Mouse (Mus musculus): ENCODE measurements around the gene Abi1.
"Not testable (repeated sequence)": the region's sequence is repeated elsewhere in the genome, so short reads cannot be mapped to it uniquely, and the experiment has no call there.

The Abi1 gene

DNA sequence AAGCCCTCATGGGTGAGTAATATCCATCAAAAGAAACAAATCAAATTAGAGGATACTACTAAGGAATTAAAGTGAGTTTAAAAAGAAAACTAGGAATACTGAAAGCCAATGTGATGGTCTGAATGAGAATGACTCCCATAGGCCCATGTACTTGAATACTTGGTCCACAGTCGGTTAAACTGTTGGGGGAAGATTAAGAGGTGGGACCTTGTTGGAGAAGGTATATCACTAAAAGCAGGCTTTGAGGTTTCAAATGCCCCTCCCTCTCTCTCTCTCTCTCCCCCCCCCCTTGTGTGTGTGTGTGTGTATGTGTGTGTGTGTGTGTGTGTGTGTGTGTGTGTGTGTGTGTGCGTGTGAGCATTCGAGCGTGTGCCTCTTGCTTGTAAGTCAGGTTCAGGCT lies 9.4 kb downstream of the Abi1 start:
- no peak for DNase-seq (ENCODE audit: low read depth, low spot score)

DNA sequence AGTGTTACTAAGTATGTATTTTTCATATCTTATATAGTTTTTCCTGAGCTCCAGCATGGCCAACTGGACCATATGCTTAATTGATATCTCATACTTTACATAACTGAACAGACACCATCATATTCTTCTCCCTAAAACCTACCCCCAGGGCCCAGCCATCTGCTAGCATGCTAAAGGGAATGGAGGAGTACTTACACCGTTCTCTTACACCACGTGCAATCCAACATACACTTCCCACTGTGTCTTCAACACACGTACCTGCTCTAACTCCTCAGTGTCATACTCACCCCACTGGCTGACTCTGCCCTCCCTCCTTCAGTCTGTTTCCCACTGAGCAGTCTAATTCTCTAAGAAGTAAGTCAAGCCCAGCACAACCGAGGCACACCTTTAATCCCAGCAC lies 11.2 kb downstream of the Abi1 start:
- DNase-seq (ENCODE audit: low read depth, low spot score), result no peak

DNA sequence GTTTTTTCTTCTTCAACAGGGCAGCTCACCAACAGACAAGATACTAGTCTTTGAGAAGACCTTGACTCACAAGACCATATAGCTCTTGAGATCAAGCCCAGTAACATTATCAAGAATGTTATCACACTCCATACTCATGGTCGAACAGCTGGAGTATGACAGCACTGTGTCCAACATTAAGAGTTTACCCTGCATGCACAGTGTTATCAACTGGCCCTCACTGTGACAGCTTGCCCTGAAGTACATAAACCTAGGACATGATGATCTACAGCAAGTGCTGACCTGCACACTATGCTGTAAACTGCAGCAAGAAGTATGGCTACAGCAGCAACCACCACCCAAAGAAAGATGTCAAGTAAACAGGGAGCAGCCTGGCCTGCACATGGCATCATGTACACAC lies 13.7 kb downstream of the Abi1 start:
- DNase-seq (ENCODE audit: low read depth, low spot score), result no peak

DNA sequence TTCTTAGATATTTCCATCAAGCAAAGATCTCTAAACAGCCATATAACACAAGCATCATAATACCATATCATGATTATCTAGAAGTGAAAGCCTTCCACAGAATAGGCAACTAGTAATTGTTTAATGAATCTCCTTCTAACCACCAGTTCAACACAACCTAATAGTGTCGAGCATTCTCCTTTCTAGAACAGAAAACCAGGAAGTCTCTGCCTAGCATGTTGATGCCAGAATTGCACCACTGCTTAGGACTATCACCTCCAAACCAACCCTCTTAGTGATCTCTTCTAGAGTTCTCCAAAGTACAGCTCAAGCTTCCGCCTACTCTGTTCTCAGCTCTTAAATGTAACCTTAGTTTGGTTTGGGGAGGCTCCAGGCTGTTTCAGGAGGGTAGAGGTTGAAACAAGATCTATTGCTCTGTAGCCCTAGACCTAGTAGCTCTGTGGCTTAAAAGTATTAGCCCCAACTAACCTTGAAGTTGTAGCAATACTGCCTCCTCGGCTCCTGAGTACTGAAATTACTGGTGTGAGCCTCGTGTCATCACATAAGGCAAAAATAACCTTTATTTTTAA lies 16.2 kb downstream of the Abi1 start:
- no peak for DNase-seq (ENCODE audit: low read depth, low spot score)

DNA sequence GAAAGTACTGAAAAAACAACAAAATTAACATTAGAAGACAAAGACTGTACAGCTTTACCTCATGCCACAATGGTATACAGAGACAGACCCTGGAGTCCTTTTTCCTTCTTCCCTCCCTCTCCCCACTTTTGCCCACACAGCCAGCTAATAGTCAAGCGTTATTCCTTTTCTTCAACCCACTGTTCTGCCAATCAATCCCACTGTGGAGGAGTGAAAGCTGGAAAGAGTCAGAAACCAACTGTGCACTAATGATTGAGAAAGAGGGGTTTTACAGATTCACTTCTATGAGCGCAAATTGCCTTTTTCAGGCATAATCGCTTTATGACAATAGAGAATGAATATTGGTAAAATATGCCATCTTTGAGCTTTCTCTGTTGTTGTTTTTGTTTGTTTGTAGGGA lies 17.0 kb downstream of the Abi1 start:
- DNase-seq (ENCODE audit: low read depth, low spot score), result no peak

DNA sequence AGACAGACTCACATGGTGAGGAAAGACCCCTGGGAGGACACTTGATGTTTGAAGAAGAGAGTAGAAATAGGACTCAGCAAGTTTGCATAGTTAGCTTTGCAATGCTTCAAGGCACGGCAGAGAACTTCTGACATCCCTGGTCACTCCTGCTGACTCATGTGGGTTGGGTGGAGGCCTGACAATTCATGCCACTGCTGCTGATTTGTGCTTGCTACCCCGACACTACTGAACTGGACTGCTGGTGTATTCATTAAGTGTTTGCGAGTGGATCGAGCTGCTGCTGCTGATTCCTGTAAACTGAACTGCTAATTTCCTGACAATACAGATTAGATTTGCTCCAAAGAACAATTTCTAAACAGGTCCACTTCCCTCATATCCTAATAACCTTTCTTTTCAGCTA lies 18.3 kb downstream of the Abi1 start:
- DNase-seq (ENCODE audit: low read depth, low spot score), result no peak

DNA sequence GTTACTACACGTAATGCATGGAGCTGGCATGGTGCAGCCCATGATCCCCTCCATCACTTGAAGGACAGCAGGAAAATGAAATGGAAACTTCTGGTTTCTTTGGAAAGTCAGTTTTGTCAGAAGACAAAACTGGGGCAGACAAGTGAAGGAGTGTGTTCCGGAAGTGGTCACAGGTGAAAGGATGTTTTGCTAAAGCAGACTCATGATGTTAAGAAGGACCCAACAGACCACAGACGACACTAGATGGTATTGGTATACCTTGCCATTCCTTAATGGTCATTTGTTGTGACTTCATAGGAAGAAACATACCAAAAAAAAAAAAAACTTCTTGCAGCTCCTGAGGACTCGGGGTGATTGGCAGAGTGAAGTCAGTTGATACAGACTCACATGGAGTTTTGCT lies 18.7 kb downstream of the Abi1 start:
- DNase-seq (ENCODE audit: low read depth, low spot score), result no peak

DNA sequence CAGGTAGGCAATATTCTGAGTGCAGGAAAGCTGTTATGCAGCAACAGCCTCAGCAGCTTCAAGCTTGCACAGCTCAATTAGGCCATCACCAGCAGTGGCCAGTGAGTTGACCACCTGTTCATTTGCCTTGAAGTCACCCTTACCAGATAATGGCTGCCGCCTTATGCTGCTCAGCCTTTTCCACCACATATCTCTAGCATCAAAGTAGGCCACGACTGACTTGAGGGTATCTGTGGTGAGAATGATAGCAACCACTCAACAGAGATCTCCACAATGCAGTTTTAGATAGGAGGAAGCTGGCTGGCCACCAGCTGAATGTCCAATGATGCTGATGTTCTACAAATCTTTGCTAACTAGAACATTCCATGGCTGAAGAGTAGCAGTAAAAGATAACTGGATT lies 20.9 kb downstream of the Abi1 start:
- no peak for DNase-seq (ENCODE audit: low read depth, low spot score)

DNA sequence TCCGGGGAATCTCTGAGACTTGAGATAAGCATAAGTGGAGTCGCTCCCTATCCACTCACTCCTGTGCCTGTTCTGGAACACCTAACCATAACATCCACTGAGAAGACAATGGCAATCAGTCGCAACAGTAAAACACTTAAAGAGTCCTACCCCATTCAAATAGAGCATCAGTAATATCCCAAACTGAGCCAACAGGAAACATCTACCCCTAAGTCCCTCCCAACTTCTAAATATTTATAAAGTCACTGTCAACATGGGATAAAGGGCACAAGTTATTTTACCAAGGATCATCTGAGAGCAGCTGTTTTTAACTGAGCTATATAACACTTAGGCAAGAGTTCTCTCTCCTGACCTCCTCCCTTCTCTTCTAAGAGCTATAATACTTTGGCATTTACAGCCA lies 23.9 kb downstream of the Abi1 start:
- no peak for DNase-seq (ENCODE audit: low read depth, low spot score)

DNA sequence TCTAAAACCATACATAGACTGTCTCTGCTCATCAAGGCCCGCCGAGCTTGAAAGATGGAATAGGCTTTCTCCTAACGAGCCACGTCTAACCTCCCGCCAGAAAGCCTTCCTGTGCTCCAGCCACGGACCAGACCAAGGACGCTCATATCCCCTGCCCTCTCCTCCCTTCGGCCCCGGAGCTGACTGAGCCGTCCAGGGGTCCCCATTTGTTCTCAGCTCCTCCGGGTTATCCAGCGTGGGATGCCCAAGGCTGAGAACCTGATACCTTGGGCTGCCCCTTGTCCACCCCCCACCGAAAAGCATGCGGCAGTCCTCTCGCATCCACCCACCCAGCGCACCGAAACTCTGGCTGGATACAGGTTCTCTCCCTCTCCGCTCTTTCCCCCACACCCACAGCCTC lies 24.7 kb downstream of the Abi1 start:
- no peak for DNase-seq (ENCODE audit: low read depth, low spot score)

DNA sequence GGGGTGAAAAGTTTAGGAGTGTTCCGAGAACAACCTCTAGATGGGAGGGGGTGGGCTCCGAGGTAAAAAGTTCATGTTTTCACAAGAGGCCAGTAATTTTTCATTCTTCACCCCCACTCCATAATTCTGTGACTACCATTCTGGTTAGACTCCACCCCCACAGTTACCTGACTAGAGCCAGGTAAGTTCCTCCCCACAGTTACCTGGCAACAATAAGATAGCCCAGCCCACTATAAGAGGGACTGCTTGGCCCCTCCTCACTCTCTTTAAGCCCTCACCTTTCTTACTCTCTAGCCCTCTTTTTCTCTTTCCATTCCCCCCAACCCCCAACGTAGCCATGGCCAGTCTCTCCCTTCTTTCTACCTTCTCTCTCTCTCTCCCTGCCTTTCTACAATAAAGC lies 25.1 kb downstream of the Abi1 start:
- DNase-seq (ENCODE audit: low read depth, low spot score), result not testable (repeated sequence)

DNA sequence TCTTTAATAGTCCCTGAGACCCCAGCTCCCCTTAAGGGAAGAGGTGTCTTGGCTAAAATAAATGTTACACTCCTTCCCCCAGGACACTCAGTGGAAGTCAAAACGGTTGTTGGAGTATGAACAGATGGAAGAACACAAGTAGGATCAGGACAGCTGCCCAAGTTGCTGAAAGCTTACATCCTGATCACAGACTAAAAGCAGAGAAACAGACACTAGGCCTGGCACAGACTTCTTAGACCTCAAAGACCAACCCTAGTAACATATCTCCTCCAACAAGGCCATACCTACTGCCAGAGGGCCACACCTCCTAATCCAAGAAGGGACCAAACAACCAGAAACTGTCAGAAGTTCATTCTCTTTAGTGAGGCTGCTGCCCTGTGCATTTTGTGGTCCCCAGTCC lies 31.8 kb downstream of the Abi1 start:
- no peak for DNase-seq (ENCODE audit: low read depth, low spot score)

DNA sequence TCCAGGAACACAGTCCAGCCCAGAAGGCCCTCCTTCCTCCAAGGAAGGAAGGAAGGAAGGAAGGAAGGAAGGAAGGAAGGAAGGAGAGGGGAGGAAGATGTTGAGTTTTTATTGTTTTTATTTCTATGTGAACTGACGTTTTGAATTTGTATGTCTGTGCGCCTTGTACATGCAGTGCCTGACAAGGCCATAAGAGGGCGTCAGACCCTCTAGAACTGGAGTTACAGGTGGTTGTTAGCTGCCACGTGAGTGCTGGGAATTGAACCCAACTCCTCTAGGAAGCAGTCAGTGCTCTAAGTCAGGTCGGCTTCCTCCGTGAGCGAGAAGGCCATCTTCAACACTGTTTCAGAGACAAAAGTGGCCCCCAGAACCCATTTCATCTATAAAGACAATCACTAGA lies 32.5 kb downstream of the Abi1 start:
- DNase-seq (ENCODE audit: low read depth, low spot score), result no peak

DNA sequence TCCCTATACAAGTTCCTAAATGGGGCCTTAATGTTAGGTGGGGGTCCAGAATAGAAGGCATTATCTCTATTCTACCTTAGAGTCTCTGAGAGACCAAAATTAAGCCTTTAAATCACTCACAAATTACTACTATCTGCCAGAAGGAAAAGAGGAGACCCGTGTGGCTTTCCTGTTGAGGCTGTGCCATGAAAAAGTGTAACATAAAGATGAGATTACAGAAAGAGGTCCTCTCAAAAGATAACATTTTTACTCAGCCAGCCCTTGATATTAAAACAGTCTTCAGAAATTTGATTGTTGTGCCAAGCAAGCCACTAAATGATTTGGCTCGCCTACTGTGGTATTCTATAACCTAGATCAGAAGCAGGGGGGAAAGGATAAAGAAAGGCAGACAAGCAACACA lies 32.9 kb downstream of the Abi1 start:
- DNase-seq (ENCODE audit: low read depth, low spot score), result no peak

DNA sequence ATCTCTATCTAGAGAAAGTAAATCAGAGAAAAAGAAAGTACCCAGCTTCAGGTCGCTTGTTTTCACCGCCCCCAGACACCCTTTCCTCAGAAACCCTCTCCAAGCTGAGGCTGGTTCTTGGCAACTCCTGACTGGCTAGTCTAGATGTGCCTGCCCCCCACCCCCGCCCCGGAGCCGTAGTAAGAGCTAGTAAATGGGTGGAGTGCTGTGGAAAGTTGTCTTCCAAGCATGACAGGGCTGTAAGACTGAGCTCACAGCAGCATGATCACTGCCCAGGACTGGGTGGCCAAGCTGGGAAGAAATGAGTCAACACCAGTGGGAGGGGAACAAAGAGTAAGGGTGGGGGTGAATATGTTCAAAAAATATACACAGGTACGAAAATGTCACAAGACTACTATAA lies 33.8 kb downstream of the Abi1 start:
- DNase-seq (ENCODE audit: low read depth, low spot score), result no peak

DNA sequence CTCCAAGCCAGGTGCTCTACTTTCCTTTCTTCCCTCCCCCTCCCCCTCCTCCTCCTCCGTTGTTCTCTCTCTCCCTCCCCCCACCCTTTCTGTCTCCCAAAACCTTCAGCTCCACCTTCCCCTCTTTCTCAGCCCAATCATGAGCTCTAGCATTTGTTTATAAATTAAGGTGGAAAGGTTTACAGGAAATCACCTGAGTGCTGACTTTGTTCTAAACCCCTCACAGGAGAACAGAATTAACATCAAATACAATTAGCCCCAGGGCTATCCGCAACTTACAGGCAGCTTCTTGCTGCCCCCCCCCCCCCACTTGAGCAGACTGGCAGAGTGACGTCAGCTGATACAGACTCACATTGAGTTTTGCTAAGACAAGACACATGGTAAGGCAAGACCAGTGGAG lies 37.4 kb downstream of the Abi1 start:
- no peak for DNase-seq (ENCODE audit: low read depth, low spot score)

DNA sequence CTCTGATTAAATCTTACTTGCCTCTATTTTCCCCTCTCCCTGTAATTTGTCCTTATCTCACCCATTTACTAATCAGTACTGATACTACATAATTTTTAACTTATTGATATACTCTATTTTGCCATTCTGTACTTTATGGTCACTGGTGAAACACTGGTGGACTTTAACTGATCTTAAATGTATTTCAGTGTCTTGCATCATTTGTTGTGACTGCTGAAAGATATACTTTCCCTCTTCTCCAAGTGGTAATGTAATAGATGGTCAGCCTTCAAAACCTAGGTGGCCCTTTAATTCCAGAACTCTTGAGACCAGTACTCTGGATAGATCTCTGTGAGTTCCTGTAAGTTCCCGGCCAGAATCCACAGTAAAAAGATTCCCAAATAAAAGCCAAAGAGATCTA lies 40.4 kb downstream of the Abi1 start:
- no peak for DNase-seq (ENCODE audit: low read depth, low spot score)

DNA sequence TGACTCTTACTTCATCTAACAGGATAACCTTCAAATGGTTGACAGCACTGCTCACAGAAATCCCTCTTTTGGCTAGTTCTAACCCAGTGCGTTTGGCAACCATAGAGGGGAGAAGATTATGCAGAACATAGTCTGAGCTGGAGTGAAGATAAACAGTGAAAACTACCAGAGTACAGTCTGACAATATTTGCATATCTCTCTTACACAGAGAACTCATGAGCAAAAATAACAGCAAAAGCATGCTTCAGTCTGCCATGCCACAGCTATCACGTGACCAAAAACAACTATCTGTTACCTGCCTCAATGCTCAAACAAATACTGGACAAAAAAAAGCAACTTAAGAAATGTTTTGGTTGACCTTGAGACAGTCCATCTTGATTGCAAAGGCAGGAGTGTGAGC lies 41.2 kb downstream of the Abi1 start:
- no peak for DNase-seq (ENCODE audit: low read depth, low spot score)

DNA sequence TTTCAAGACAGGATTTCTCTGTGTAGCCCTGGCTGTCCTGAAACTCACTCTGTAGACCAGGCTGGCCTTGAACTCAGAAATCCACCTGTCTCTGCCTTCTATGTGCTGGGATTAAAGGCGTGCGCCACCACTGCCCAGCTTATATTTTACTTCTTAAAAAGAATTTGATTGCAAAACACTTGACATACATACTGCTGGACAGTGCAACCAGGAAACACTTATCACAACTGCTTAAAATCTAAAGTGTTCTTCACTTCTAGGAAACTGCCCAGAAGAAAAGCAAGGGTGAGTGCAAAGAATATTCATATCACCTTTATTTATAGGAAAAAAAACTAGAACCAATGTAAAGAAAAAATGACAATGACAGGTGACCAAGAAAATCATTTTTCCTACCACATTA lies 42.0 kb downstream of the Abi1 start:
- DNase-seq (ENCODE audit: low read depth, low spot score), result no peak

DNA sequence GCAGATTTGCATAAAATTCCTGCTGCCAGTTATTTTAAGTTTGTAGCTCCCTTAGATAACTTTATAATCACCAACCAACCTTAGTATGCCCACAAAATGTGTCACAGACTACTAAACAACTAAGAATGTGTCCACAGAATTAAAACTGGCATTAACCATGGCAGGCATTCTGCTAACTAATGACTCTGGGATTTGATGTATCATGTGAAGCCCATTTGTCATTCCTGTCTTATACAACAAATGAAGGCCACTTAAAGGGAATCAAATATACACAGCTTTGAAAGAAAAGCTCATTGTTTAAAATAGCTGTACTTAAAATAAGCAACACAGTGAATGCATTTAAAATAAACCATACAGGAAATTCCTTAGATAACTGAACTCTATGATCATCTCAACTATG lies 44.0 kb downstream of the Abi1 start:
- no peak for DNase-seq (ENCODE audit: low read depth, low spot score)

DNA sequence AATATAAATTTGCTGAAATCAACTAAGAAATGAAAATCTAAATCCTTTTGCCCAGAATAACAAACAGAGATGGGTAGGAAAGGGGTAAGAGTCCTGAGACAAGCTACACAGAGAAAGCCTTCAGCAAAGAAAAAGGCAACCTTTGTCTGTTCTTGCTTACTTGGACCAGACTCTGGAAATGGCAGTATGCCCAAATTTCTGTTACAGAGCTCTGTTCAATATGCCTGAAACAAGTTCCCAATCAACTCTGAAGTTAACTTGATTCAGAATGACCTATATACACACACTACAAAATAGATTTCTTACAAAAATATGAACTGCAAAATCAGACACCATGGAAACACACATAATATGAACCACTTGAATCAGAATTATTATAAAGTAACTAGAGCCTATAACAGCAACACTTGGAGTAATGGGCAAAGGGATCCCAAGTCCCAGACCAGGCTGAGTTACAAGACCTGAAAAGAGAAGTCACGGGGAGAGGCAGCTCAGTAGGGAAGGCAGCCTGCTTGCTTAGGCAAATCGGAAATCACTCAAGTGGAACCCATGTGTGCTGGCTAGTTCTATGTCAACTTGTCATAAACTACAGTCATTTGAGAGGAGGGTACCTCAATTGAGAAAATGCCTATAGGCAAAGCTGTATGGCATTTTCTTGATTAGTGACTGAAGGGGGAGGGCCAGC lies 53.9 kb downstream of the Abi1 start:
- no peak for DNase-seq (ENCODE audit: low read depth, low spot score)

DNA sequence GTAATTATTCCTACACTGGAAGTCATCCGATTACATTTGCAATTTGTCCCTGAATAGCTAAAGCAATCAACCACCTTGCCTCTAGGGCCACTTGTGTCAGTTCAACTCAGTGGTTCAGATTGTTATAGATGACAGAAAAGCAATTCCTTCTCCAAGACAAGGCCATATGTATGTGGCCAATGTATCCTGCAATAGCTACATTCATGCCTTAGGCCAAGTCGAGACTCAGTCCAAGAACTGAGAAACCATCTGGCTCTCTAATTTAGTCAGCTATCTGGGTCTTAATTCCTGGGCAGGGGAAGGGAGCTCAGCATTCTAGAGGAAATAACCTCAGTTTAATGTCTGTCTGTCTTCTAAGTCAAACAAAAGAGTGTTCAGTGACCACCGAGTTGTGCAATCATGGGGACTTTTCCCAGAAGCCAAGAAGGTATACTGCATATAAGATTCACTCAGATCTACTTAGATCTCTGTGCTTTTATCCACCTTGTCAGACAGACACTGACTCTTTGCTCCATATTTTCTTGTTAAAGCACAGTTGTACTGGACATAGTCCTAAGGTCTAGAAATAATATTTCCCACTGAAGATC lies 62.6 kb downstream of the Abi1 start:
- no peak for DNase-seq (ENCODE audit: low read depth, low spot score)

DNA sequence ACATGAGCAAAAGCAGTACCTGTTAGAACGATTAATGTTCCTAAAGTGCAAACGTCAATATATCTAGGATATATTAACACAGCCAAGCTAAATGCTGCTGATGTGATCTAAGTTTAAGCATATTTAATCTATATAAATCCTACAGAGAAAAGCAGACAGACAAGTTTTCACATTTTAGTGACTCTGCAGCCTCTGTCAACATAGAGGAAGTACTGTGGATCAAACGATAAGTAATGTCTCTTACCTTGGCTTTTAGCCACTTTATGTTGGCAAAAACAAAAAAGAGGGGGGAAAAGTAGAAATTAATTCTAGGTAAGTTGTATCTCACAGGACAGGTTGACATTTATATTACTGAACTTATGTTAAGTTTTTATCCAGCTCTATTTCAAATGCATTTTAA lies 77.1 kb downstream of the Abi1 start:
- DNase-seq (ENCODE audit: low read depth, low spot score), result no peak

DNA sequence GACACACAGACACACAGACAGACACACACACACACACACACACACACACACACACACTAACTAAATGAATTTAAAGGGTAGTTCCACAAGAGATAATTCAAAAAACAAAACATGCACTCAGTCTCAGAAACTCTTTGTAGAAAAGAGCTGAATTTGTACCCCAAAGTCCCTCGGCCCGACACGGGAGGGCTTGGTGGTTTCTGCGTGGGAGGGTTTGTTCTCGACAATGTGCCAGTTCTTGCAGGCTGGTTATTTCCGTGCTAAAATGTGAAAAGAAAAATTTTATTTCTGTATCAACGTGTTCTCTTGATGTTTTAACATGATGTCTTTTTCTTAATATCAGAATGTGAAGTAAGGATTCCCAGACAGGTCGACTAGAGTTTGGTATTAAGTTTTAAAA lies 77.8 kb downstream of the Abi1 start:
- no peak for DNase-seq (ENCODE audit: low read depth, low spot score)

Data from retina, postnatal 7 days (tissue).